Mouse (Mus musculus): ENCODE results near the gene Lrrc4c.

- TF ChIP-seq CTCF (IDR thresholded peaks at IDR 0.05; ENCODE audit: low read depth) (no peak), EP300 (IDR thresholded peaks at IDR 0.05; ENCODE audit: low read depth) (no peak)
Measured at GRCm38 (mm10) chr2:97332084-97332682, 1014.2 kb downstream of the Lrrc4c start.
